Mouse (Mus musculus) stomach, embryonic 15.5 days (tissue): ENCODE results near the gene Lrmp. TPM values are rescaled to one million over a fixed set of nuclear protein-coding genes. Genes with fewer than 3 reads are reported as not detected.
A peak's percentile ranks its signal among the peaks of the same experiment; 100 is the strongest.

Experiments
- ATAC-seq: fragments of 200-750 bp; cut with Nextera tagmentation; 2 replicates; pipeline ENCODE4 v1.8.0; 2017; ENCODE audit warnings: low read depth, moderate number of reproducible peaks, moderate TSS enrichment; ENCODE audit not compliant: insufficient read depth, low FRiP score
- H3K27ac ChIP-seq: fragments of 300-500 bp; sonication (generic); 2 replicates; pipeline ENCODE4 v1.5.1; 2015; ENCODE audit warnings: mild to moderate bottlenecking, inconsistent platforms
- H3K27me3 ChIP-seq: fragments of 300-500 bp; sonication (generic); replicated peaks from 2 replicates; pipeline ENCODE4 v1.6.1; 2015; ENCODE audit warnings: inconsistent platforms
- H3K36me3 ChIP-seq: fragments of 300-500 bp; sonication (generic); 2 replicates; pipeline ENCODE4 v1.6.1; 2015; ENCODE audit warnings: inconsistent platforms
- H3K4me1 ChIP-seq: fragments of 300-500 bp; sonication (generic); 2 replicates; pipeline ENCODE4 v1.6.1; 2015; ENCODE audit warnings: inconsistent platforms
- H3K4me2 ChIP-seq: fragments of 300-500 bp; sonication (generic); 2 replicates; pipeline ENCODE4 v1.6.1; 2015; ENCODE audit warnings: mild to moderate bottlenecking, inconsistent platforms
- H3K4me3 ChIP-seq: fragments of 300-500 bp; sonication (generic); replicated peaks from 2 replicates; pipeline ENCODE4 v1.5.1; 2015; ENCODE audit warnings: inconsistent platforms
- H3K9ac ChIP-seq: fragments of 300-500 bp; sonication (generic); 2 replicates; pipeline ENCODE4 v1.6.1; 2015; ENCODE audit warnings: inconsistent platforms
- H3K9me3 ChIP-seq: fragments of 300-500 bp; sonication (generic); 2 replicates; pipeline ENCODE4 v1.6.1; 2016; ENCODE audit warnings: inconsistent platforms
- WGBS: fragments of 180-500 bp; shearing (Covaris S2); methylation state at CpG from one replicate; pipeline ENCODE4 v1.1.7; 2015; 5-methylcytosine and 5-hydroxymethylcytosine counted together
- polyA plus RNA-seq: library from polyadenylated mRNA; unstranded; fragments of >200 nt; fragmentation: Nextera tagmentation; extraction: Ambion mirVana; gene quantifications from 2 replicates; pipeline ENCODE4 v1.2.1, GENCODE M21; 2015

Lrmp gene
- polyA plus RNA-seq, 1 experiment from 2014 or later = 18.7 TPM

GRCm38 (mm10) chr6:145141827-145142226, 26.4 kb downstream of the Lrmp start:
- H3K4me3 ChIP-seq = no peak overlapping the region
- H3K4me2 ChIP-seq = no peak overlapping the region
- H3K9ac ChIP-seq = no peak overlapping the region
- no peak for ATAC-seq
- H3K4me1 ChIP-seq = peaks cover 11% of the 10 kb centered on the region; the same call in 1 of the 2 replicates
- no peaks in the 10 kb centered on the region for H3K9me3 ChIP-seq
- no peaks in the 10 kb centered on the region for H3K36me3 ChIP-seq
- H3K27me3 ChIP-seq = no peaks in the 10 kb centered on the region
- no peak overlapping the region for H3K27ac ChIP-seq
- 86% methylated on average over 12 of the region's 12 CpGs for WGBS

DNA sequence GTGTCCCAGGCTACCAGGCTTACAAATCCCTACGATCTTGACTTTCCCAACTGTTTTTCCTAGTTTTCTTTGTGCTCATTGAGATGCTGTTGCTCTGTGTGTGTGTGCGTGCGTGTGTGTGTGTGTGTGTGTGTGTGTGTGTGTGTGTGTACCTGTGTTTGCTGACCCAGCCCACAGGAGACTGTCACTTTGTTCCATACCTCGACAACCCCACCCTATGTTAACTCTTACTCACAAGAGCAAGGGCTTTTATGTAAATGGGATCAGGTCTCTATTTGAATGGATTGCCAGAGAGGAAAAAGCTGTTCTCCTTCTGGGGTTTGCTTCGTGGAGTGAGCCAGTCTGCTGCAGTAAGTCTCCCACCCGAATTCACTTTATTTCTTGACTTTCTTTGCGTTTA, 29.7 kb downstream of the Lrmp start:
- no peak overlapping the region for H3K4me2 ChIP-seq
- H3K27ac ChIP-seq = peak overlapping the region; percentile 33
- no peak overlapping the region for H3K9ac ChIP-seq
- H3K36me3 ChIP-seq = no peaks in the 10 kb centered on the region
- H3K4me1 ChIP-seq = peaks cover 11% of the 10 kb centered on the region; the same call in 1 of the 2 replicates
- no peak overlapping the region for H3K4me3 ChIP-seq
- H3K27me3 ChIP-seq = no peaks in the 10 kb centered on the region
- ATAC-seq = peak; percentile 20; the same call in 1 of the 2 replicates
- H3K9me3 ChIP-seq = no peaks in the 10 kb centered on the region
- WGBS = 51% methylated on average over 7 of the region's 7 CpGs

- Histone ChIP-seq H3K4me1 (peaks cover 5% of the 10 kb centered on the region; the same call in 1 of the 2 replicates), H3K27me3 (no peaks in the 10 kb centered on the region), H3K9me3 (no peaks in the 10 kb centered on the region), H3K4me3 (no peak overlapping the region), H3K27ac (no peak overlapping the region), H3K4me2 (no peak overlapping the region), H3K36me3 (no peaks in the 10 kb centered on the region), H3K9ac (no peak overlapping the region)
- WGBS = 83% methylated on average over 16 of the region's 16 CpGs
- no peak for ATAC-seq
Observed at GRCm38 (mm10) chr6:145147716-145148115, 32.3 kb downstream of the Lrmp start.

DNA sequence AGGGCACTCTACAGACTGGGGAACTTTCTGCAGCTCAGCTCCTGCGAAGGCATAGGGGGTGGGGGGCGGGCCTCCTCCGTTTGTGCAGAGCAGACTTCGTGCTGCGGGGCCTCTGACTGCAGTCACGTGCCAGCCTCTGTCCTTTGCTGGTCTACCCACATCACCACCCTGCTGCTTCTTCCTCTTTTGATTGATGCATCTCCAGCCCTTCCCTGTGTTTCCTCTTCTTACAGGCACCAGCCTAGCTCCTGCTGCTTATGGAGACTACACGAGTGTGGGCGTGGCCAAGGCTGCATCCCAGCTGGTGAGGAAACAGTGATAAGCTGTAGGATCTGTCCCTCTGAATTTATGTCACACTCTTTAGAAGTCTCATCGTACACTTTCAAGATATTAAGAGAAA, 33.6 kb downstream of the Lrmp start:
- Histone ChIP-seq H3K9ac (no peak overlapping the region), H3K4me1 (no peaks in the 10 kb centered on the region), H3K27ac (no peak overlapping the region), H3K4me2 (no peak overlapping the region), H3K9me3 (no peaks in the 10 kb centered on the region), H3K4me3 (no peak overlapping the region), H3K27me3 (no peaks in the 10 kb centered on the region), H3K36me3 (no peaks in the 10 kb centered on the region)
- no peak for ATAC-seq
- WGBS = 43% methylated on average over 9 of the region's 9 CpGs

GRCm38 (mm10) chr6:145158619-145159018, 43.2 kb downstream of the Lrmp start:
- no peak overlapping the region for H3K9ac ChIP-seq
- no peaks in the 10 kb centered on the region for H3K36me3 ChIP-seq
- no peaks in the 10 kb centered on the region for H3K9me3 ChIP-seq
- no peaks in the 10 kb centered on the region for H3K27me3 ChIP-seq
- no peak for ATAC-seq
- H3K4me2 ChIP-seq = no peak overlapping the region
- H3K4me3 ChIP-seq = no peak overlapping the region
- H3K4me1 ChIP-seq = no peaks in the 10 kb centered on the region
- 71% methylated on average over 4 of the region's 4 CpGs for WGBS
- no peak overlapping the region for H3K27ac ChIP-seq

GRCm38 (mm10) chr6:145160581-145160980, 45.1 kb downstream of the Lrmp start:
- H3K4me3 ChIP-seq = no peak overlapping the region
- no peak overlapping the region for H3K9ac ChIP-seq
- 60% methylated on average over 5 of the region's 5 CpGs for WGBS
- H3K9me3 ChIP-seq = no peaks in the 10 kb centered on the region
- no peak overlapping the region for H3K27ac ChIP-seq
- H3K4me1 ChIP-seq = no peaks in the 10 kb centered on the region
- H3K27me3 ChIP-seq = no peaks in the 10 kb centered on the region
- no peak for ATAC-seq
- H3K36me3 ChIP-seq = no peaks in the 10 kb centered on the region
- H3K4me2 ChIP-seq = no peak overlapping the region

- Histone ChIP-seq H3K9ac (no peak overlapping the region), H3K4me1 (peaks cover 19% of the 10 kb centered on the region), H3K27ac (no peak overlapping the region), H3K4me3 (no peak overlapping the region), H3K4me2 (no peak overlapping the region), H3K9me3 (no peaks in the 10 kb centered on the region), H3K36me3 (no peaks in the 10 kb centered on the region), H3K27me3 (no peaks in the 10 kb centered on the region; the same call in 1 of the 2 replicates)
- 77% methylated on average over 14 of the region's 14 CpGs for WGBS
- no peak for ATAC-seq
Observed at GRCm38 (mm10) chr6:145171892-145172606, 56.6 kb downstream of the Lrmp start.

GRCm38 (mm10) chr6:145173781-145174191, 58.3 kb downstream of the Lrmp start:
- Histone ChIP-seq H3K4me3 (no peak overlapping the region), H3K4me1 (peaks cover 19% of the 10 kb centered on the region), H3K4me2 (peak overlapping the region; percentile 30), H3K27ac (peak overlapping the region; percentile 40; the same call in 1 of the 2 replicates), H3K9ac (no peak overlapping the region), H3K27me3 (no peaks in the 10 kb centered on the region; the same call in 1 of the 2 replicates), H3K36me3 (no peaks in the 10 kb centered on the region), H3K9me3 (no peaks in the 10 kb centered on the region)
- ATAC-seq = peak; percentile 88
- WGBS = 6% methylated on average over 11 of the region's 11 CpGs

GRCm38 (mm10) chr6:145175571-145175981, 60.1 kb downstream of the Lrmp start:
- H3K27ac ChIP-seq = no peak overlapping the region
- peak; percentile 21; the same call in 1 of the 2 replicates for ATAC-seq
- peaks cover 19% of the 10 kb centered on the region for H3K4me1 ChIP-seq
- no peak overlapping the region for H3K4me3 ChIP-seq
- no peaks in the 10 kb centered on the region; the same call in 1 of the 2 replicates for H3K27me3 ChIP-seq
- H3K9me3 ChIP-seq = no peaks in the 10 kb centered on the region
- H3K9ac ChIP-seq = no peak overlapping the region
- WGBS = 36% methylated on average over 9 of the region's 9 CpGs
- H3K36me3 ChIP-seq = no peaks in the 10 kb centered on the region
- no peak overlapping the region for H3K4me2 ChIP-seq

GRCm38 (mm10) chr6:145176474-145176873, 61.0 kb downstream of the Lrmp start:
- WGBS = 62% methylated on average over 10 of the region's 10 CpGs
- Histone ChIP-seq H3K27ac (no peak overlapping the region), H3K4me3 (no peak overlapping the region), H3K4me2 (no peak overlapping the region), H3K4me1 (peaks cover 19% of the 10 kb centered on the region), H3K36me3 (no peaks in the 10 kb centered on the region), H3K9ac (no peak overlapping the region), H3K9me3 (no peaks in the 10 kb centered on the region), H3K27me3 (no peaks in the 10 kb centered on the region; the same call in 1 of the 2 replicates)
- ATAC-seq = no peak

DNA sequence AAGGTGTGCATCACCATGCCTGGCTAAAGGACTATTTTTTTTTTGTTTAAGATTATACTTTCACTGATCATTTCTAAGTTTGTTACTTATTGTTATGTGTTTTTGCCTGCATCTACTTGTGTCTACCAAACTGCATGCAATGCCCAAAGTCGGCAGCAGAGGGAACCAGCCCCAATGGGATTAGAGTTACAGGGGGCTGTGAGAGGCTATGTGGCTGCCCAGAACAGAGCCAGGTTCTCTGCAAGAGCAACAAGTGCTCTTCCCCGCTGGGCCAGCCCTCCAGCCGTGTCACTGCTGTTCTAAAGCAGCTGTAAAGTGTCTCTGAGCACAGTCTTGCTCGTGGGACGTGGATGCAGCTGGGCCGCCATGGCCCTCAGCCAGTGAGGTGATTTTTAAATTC, 64.2 kb downstream of the Lrmp start:
- no peak for ATAC-seq
- Histone ChIP-seq H3K9ac (no peak overlapping the region), H3K36me3 (no peaks in the 10 kb centered on the region), H3K4me1 (0 out of 2 replicates have a peak, but pooled peaks cover 8% of the 10 kb centered on the region), H3K9me3 (no peaks in the 10 kb centered on the region), H3K4me3 (no peak overlapping the region), H3K27me3 (no peaks in the 10 kb centered on the region), H3K4me2 (no peak overlapping the region), H3K27ac (no peak overlapping the region)
- 36% methylated on average over 6 of the region's 6 CpGs for WGBS

DNA sequence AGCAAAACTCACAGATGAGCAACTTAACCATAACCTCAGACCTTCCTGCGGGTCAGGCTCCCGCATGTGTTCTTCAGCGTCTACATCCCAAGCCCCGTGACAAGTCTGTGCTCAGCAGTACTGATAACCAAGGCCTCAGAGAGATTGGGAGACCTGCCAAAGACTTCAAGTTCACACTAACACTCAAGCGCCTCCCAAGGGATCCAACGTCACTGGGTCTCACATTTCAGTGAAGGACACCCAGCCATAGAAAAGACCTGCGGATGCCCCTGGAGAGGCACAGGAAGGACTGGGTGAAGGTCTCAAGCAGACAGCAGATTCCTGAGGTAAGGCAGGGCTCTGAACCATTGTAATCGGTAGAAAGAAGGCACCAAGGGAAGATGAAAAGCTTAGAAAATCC, 66.6 kb downstream of the Lrmp start:
- Histone ChIP-seq H3K9me3 (no peaks in the 10 kb centered on the region), H3K9ac (no peak overlapping the region), H3K4me1 (no peaks in the 10 kb centered on the region), H3K27ac (no peak overlapping the region), H3K27me3 (no peaks in the 10 kb centered on the region), H3K4me3 (no peak overlapping the region), H3K36me3 (no peaks in the 10 kb centered on the region), H3K4me2 (no peak overlapping the region)
- WGBS = 58% methylated on average over 8 of the region's 8 CpGs
- ATAC-seq = no peak
